ENCODE assay signal across 9 mouse cellular contexts in the genomic region with DNA sequence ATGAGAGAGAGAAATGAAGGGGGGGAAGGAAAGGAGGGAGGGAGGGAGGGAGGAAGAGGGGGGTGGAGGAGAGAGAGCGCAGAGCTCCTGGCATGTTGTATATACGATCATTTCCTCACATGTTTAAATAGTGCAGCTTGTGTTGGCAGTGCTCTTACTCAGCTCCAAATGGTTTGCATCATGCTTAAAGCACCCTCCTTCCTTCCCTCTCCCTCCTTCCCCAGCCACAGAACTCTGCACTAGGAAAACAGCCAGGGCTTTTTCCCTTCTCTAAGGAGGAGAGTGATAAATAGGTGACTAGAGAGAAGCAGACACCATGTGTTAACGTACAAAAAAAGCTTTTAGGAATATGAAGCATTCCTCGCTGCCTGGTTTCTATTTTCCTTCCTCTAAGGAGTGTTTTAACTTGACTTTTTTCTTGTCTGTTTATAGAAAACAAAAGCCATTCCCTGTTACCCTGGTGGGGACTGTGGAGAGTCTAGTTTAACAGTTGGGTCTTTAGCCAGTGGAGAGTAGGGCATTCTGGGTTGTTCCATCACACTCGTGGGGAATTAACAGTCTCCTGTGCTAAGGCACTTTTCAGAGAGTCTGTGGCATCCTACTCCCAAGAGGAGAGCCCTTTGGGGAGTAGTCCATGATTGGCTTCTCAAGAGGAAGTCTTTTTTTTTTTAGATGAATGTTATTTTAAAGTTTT.
A peak's percentile ranks its signal among the peaks of the same experiment; 100 is the strongest.
DNase-seq lines count a peak whose midpoint lies in the region; ATAC-seq lines count a peak whose summit lies in the region.
"Had no signal": no experiment of that assay in that cellular context is flagged by ENCODE, and none has a peak within 500 bp of the region (broad histone marks: within the 10 kb centered on the region; RNA-seq: fewer than 3 reads in every experiment).

No protein-coding gene starts in this region.

- no peaks in the 10 kb centered on the region for H3K9me3 ChIP-seq in kidney, embryonic 14.5 days (ENCODE audit: control insufficient read depth, low read length)
- no peaks in the 10 kb centered on the region for H3K9me3 ChIP-seq in embryonic facial prominence, embryonic 10.5 days
- no peaks in the 10 kb centered on the region for H3K9me3 ChIP-seq in heart, embryonic 16.5 days (replicated peaks; ENCODE audit: control insufficient read depth, low read length)
- no peaks in the 10 kb centered on the region for H3K9me3 ChIP-seq in lung, embryonic 16.5 days (ENCODE audit: control insufficient read depth, low read length)

- WGBS in kidney, embryonic 14.5 days = 26% methylated on average over 5 of the region's 5 CpGs
- 59% methylated on average over 5 of the region's 5 CpGs for WGBS in embryonic facial prominence, embryonic 10.5 days
- 40% methylated on average over 5 of the region's 5 CpGs for WGBS in heart, embryonic 16.5 days
- WGBS in lung, embryonic 16.5 days = 24% methylated on average over 5 of the region's 5 CpGs

- H3K4me3 ChIP-seq in kidney, embryonic 14.5 days (ENCODE audit: low read length) = no peak overlapping the region
- H3K4me3 ChIP-seq in embryonic facial prominence, embryonic 10.5 days = no peak overlapping the region
- H3K4me3 ChIP-seq in heart, embryonic 16.5 days (ENCODE audit: low read length) = no peak overlapping the region
- no peak overlapping the region for H3K4me3 ChIP-seq in lung, embryonic 16.5 days (ENCODE audit: low read length)
- H3K4me3 ChIP-seq: myocyte had no signal

- no peak overlapping the region for H3K9ac ChIP-seq in kidney, embryonic 14.5 days (ENCODE audit: low read depth, low read length)
- no peak overlapping the region for H3K9ac ChIP-seq in heart, embryonic 16.5 days (ENCODE audit: low read length)
- H3K9ac ChIP-seq in lung, embryonic 16.5 days (ENCODE audit: low read length) = no peak overlapping the region

- intact Hi-C loops in gastrocnemius, postnatal 14 days (cut with DNase I; ENCODE audit: low total_unique reads) = no loop called here

- H3K36me3 ChIP-seq in kidney, embryonic 14.5 days (ENCODE audit: control insufficient read depth, insufficient read depth, low read length) = peaks cover 3% of the 10 kb centered on the region; the same call in 1 of the 2 replicates
- peaks cover 60% of the 10 kb centered on the region for H3K36me3 ChIP-seq in embryonic facial prominence, embryonic 10.5 days (replicated peaks)
- H3K36me3 ChIP-seq in heart, embryonic 16.5 days (ENCODE audit: control insufficient read depth, insufficient read depth) = peaks cover 2% of the 10 kb centered on the region; the same call in 1 of the 2 replicates
- no peaks in the 10 kb centered on the region for H3K36me3 ChIP-seq in lung, embryonic 16.5 days (ENCODE audit: control insufficient read depth, insufficient read depth, low read length)

- DNase-seq in kidney, adult 8-10 months = no peak
- DNase-seq in embryonic facial prominence, embryonic 10.5 days (ENCODE audit: low spot score) = peak; percentile 25
- DNase-seq in urinary bladder, postnatal 25 days (ENCODE audit: low spot score) = no peak
- DNase-seq in gastrocnemius, postnatal 14 days = no peak
- no peak for DNase-seq in layer of hippocampus, adult 9-10 months (ENCODE audit: low spot score)

- no peaks in the 10 kb centered on the region for H3K27me3 ChIP-seq in kidney, embryonic 14.5 days (ENCODE audit: control insufficient read depth, insufficient read depth, low read length)
- no peaks in the 10 kb centered on the region for H3K27me3 ChIP-seq in embryonic facial prominence, embryonic 10.5 days (replicated peaks; ENCODE audit: low read depth, poor library complexity, severe bottlenecking)
- H3K27me3 ChIP-seq in heart, embryonic 16.5 days (ENCODE audit: control insufficient read depth, insufficient read depth, low read length) = no peaks in the 10 kb centered on the region
- no peaks in the 10 kb centered on the region for H3K27me3 ChIP-seq in lung, embryonic 16.5 days (ENCODE audit: control insufficient read depth, insufficient read depth, low read depth, low read length)

- peaks cover 52% of the 10 kb centered on the region for H3K4me1 ChIP-seq in kidney, embryonic 14.5 days (ENCODE audit: control insufficient read depth, insufficient read depth, low read length)
- peaks cover 56% of the 10 kb centered on the region for H3K4me1 ChIP-seq in embryonic facial prominence, embryonic 10.5 days
- H3K4me1 ChIP-seq in heart, embryonic 16.5 days (ENCODE audit: control insufficient read depth, insufficient read depth, low read length) = peaks cover 33% of the 10 kb centered on the region
- peaks cover 44% of the 10 kb centered on the region for H3K4me1 ChIP-seq in lung, embryonic 16.5 days (replicated peaks; ENCODE audit: control insufficient read depth, insufficient read depth, low read length)

- ATAC-seq in kidney, embryonic 14.5 days (ENCODE audit: low FRiP score, low TSS enrichment) = peak; percentile 77; the same call in 1 of the 2 replicates
- ATAC-seq in heart, embryonic 16.5 days (replicated peaks; ENCODE audit: extremely low read depth, insufficient read depth, low FRiP score) = peak; percentile 86
- ATAC-seq in lung, embryonic 16.5 days (ENCODE audit: low read depth) = peak; percentile 89

- peak overlapping the region; percentile 91 for H3K27ac ChIP-seq in kidney, embryonic 14.5 days (ENCODE audit: low read depth, low read length)
- H3K27ac ChIP-seq in embryonic facial prominence, embryonic 10.5 days (replicated peaks) = peak overlapping the region; percentile 65
- H3K27ac ChIP-seq in heart, embryonic 16.5 days (ENCODE audit: low read length) = peak overlapping the region; percentile 92
- peak overlapping the region; percentile 97 for H3K27ac ChIP-seq in lung, embryonic 16.5 days (ENCODE audit: low read length)

- no peak overlapping the region for H3K4me2 ChIP-seq in kidney, embryonic 14.5 days (replicated peaks; ENCODE audit: low read depth, low read length)
- 0 out of 2 replicates have a peak overlapping the region, but pooled peaks have one; percentile 23 for H3K4me2 ChIP-seq in heart, embryonic 16.5 days (ENCODE audit: low read depth, low read length)
- no peak overlapping the region for H3K4me2 ChIP-seq in lung, embryonic 16.5 days (ENCODE audit: low read depth, low read length)
